Mouse (Mus musculus): ENCODE measurements around the gene Rpl37. TPM values are rescaled to one million over a fixed set of nuclear protein-coding genes. Genes with fewer than 3 reads are reported as not detected.

The Rpl37 gene
- polyA plus RNA-seq, 1 experiment from 2014 or later = 460 TPM

Other genes starting within 250 kb of the Rpl37 start
- not detected in 2 replicates for gene Mroh2b, start 217.9 kb upstream of the Rpl37 start, polyA plus RNA-seq (2016; fragmentation: Nextera tagmentation; extraction: Ambion mirVana)
- gene C7, start 52.9 kb upstream of the Rpl37 start, polyA plus RNA-seq (2016; fragmentation: Nextera tagmentation; extraction: Ambion mirVana) = 0.05 TPM in 1 of 2 replicates, not detected in the other
- gene Card6, start 8.1 kb upstream of the Rpl37 start, polyA plus RNA-seq (2016; fragmentation: Nextera tagmentation; extraction: Ambion mirVana) = 0.49 and 0.95 TPM in 2 replicates
- 15.0 and 16.2 TPM in 2 replicates for gene Prkaa1, start 27.2 kb downstream of the Rpl37 start, polyA plus RNA-seq (2016; fragmentation: Nextera tagmentation; extraction: Ambion mirVana)
- 35.4 and 37.2 TPM in 2 replicates for gene Ttc33, start 68.9 kb downstream of the Rpl37 start, polyA plus RNA-seq (2016; fragmentation: Nextera tagmentation; extraction: Ambion mirVana)
- 0.84 and 1.4 TPM in 2 replicates for gene Ptger4, start 127.5 kb downstream of the Rpl37 start, polyA plus RNA-seq (2016; fragmentation: Nextera tagmentation; extraction: Ambion mirVana)

Data from limb, embryonic 10.5 days (tissue).